ENCODE assay signal across 28 mouse cellular contexts in genomic region chr5:21894168-21894567, GRCm38 (mm10). TPM values are rescaled to one million over a fixed set of nuclear protein-coding genes. Genes with fewer than 3 reads are reported as not detected.
"Had no signal": no experiment of that assay in that cellular context is flagged by ENCODE, and none has a peak within 500 bp of the region (broad histone marks: within the 10 kb centered on the region; RNA-seq: fewer than 3 reads in every experiment).

No protein-coding gene starts in this region.

- ATAC-seq: liver, embryonic 12.5 days; midbrain, embryonic 13.5 days; midbrain, embryonic 16.5 days had no signal

- H3K4me2 ChIP-seq: limb, embryonic 13.5 days; liver, embryonic 12.5 days; liver, embryonic 15.5 days; lung, embryonic 15.5 days; midbrain, embryonic 13.5 days; neural tube, embryonic 13.5 days had no signal

- H3K27me3 ChIP-seq: limb, embryonic 13.5 days; liver, embryonic 12.5 days; liver, embryonic 15.5 days; lung, embryonic 15.5 days; megakaryocyte, embryonic 14.5 days; midbrain, embryonic 13.5 days; neural tube, embryonic 13.5 days had no signal

- H3K4me3 ChIP-seq: left cerebral cortex, adult 2 months; limb, embryonic 10.5 days; limb, embryonic 13.5 days; liver, embryonic 12.5 days; liver, embryonic 15.5 days; lung, embryonic 15.5 days; megakaryocyte, embryonic 14.5 days; midbrain, embryonic 10.5 days; midbrain, embryonic 13.5 days; myocyte; neural tube, embryonic 13.5 days had no signal

- DNase-seq: kidney, adult 2 months; kidney, postnatal 36 days; layer of hippocampus, postnatal 36 days; liver; lung, adult 18-20 months; lung, postnatal 10 days; lung, postnatal 36 days; retina, postnatal 1 day; right cerebral cortex, postnatal 4 days; thymus, postnatal 25 days had no signal

- H3K9me3 ChIP-seq: limb, embryonic 10.5 days; limb, embryonic 13.5 days; liver, embryonic 12.5 days; liver, embryonic 15.5 days; lung, embryonic 15.5 days; megakaryocyte, embryonic 14.5 days; midbrain, embryonic 10.5 days; midbrain, embryonic 13.5 days; neural tube, embryonic 13.5 days had no signal

- H3K27ac ChIP-seq: kidney, postnatal 0 days; left cerebral cortex, adult 2 months; limb, embryonic 10.5 days; limb, embryonic 13.5 days; liver, embryonic 12.5 days; liver, embryonic 15.5 days; lung, embryonic 15.5 days; midbrain, embryonic 10.5 days; midbrain, embryonic 13.5 days; neural tube, embryonic 13.5 days; stomach, postnatal 0 days had no signal

- H3K9ac ChIP-seq: limb, embryonic 13.5 days; liver, embryonic 12.5 days; liver, embryonic 15.5 days; lung, embryonic 15.5 days; midbrain, embryonic 13.5 days; neural tube, embryonic 13.5 days had no signal

- H3K36me3 ChIP-seq: limb, embryonic 10.5 days; limb, embryonic 13.5 days; lung, embryonic 15.5 days; midbrain, embryonic 10.5 days had no signal

- H3K4me1 ChIP-seq: limb, embryonic 10.5 days; limb, embryonic 13.5 days; liver, embryonic 12.5 days; liver, embryonic 15.5 days; megakaryocyte, embryonic 14.5 days; midbrain, embryonic 10.5 days; midbrain, embryonic 13.5 days; neural tube, embryonic 13.5 days had no signal

RNA-seq across cellular contexts. Expression of gene Slc26a5, which starts 28.8 kb away (rescaled TPM):
- total RNA-seq: layer of hippocampus, postnatal 36 days; monocyte, adult 5-6 weeks; neutrophil, adult 5-6 weeks had no signal
- polyA plus RNA-seq: kidney, adult 2 months; kidney, embryonic 14.5 days; kidney, postnatal 0 days; limb, embryonic 13.5 days; liver, embryonic 12.5 days; liver, embryonic 15.5 days; lung, embryonic 15.5 days; myocyte; neural tube, embryonic 13.5 days; stomach, embryonic 14.5 days; stomach, postnatal 0 days had no signal
